Mouse (Mus musculus) cerebellum, postnatal 10 days (tissue): ENCODE results near the gene Cacna1g.

Experiments
- DNase-seq, 2 experiments: peaks; one replicate each; pipeline ENCODE4 v3.0.0; 2021; ENCODE audit warnings: mixed read lengths in 2 of 2

Cacna1g gene

GRCm38 (mm10) chr11:94444829-94445228 lies 29.2 kb downstream of the Cacna1g start:
- DNase-seq: peak in 1 of 2 experiments; percentile 3

DNA sequence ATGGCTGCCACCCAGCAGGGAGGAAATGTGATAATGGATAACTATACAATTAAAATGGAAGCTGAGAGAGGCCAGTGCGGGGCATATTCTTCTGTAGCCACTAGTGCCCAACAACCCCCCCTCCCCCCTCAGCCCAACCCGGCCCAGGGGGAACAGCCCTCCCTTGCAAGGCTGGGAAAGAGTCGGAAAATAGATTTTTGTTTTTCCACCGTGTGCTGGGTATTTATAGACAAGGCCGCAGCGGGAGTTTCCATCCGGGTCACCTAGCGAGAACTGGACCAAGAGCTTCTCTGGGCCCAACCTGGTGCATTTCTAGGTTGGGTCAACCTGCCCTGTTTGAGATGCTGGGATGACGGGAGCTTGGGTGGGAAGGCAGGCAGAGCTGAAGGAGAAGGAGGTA lies 32.2 kb downstream of the Cacna1g start:
- DNase-seq: peak in 1 of 2 experiments; percentile 8

DNA sequence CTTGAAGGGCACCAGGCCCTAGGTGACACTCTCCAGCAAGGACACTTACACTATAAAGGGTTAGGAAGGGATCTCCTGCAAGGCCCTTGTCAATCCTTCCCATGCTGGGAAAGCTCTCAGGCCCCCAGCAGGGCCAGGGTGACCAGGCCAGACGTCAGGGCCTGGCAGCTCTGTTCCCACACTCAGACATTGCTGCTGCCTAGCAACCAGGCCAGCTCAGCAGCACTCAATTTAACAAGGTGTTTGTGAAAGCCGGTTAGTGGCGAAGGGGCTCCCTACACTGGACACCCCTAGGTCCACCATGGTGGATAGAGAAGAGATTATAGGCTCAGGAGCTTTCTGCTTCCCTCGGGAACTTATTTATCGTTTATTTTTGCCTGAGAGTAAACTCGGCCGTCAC lies 32.9 kb downstream of the Cacna1g start:
- DNase-seq: peak in 1 of 2 experiments; percentile 44

GRCm38 (mm10) chr11:94440421-94440820 lies 33.6 kb downstream of the Cacna1g start:
- DNase-seq: no peak

- DNase-seq: peak; percentile 55 to 60
Observed at GRCm38 (mm10) chr11:94429011-94429651, 44.9 kb downstream of the Cacna1g start.

- DNase-seq: peak; percentile 85 to 90
Observed at GRCm38 (mm10) chr11:94428091-94428835, 45.7 kb downstream of the Cacna1g start.

- DNase-seq: peak in 1 of 2 experiments; percentile 13
Observed at GRCm38 (mm10) chr11:94425656-94426055, 48.3 kb downstream of the Cacna1g start.

- DNase-seq: peak in 1 of 2 experiments; percentile 12
Observed at GRCm38 (mm10) chr11:94425215-94425614, 48.8 kb downstream of the Cacna1g start.

DNA sequence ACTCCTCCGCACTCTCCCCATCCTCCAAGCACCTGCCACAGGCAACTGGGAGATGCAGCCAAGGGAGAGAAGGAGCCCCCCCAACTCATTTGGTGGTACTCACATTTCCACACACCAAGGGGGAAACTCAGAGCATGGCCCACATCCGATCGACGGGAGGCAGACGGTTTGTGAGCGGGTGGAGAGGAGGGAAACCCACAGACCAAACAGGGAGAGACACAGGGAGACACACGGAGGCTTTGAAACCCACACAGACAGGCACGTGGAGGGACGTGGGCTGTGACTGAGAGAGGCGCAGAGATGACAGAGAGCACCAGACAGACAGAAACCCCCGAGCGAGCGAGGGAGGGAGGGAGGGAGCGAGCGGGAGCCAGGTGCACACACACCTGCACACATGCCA lies 49.6 kb downstream of the Cacna1g start:
- DNase-seq: no peak

GRCm38 (mm10) chr11:94423855-94424254 lies 50.1 kb downstream of the Cacna1g start:
- peak; percentile 87 to 88 for DNase-seq

DNA sequence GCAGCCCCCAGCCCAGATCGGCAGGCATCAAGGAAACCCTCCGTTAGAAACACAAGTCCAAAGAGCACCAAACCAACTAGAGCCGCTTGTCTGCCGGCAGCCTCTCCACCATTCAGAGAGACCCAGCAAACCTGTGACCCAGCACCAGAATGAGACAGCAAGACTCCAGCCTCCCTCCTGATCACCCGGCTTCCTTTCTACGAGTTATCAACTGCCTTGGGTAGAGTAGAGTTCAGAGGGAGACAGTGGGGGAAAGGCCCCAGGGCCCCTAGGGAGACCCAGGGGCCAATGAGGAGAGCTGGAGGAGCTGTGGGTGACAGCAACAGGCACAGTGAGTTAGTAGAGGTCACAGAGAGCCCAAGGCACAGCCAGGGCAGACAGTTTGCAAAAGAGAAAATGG lies 53.0 kb downstream of the Cacna1g start:
- DNase-seq: no peak

GRCm38 (mm10) chr11:94420325-94420724 lies 53.7 kb downstream of the Cacna1g start:
- peak; percentile 69 to 71 for DNase-seq

GRCm38 (mm10) chr11:94419004-94419727 lies 54.8 kb downstream of the Cacna1g start:
- peak in 1 of 2 experiments; percentile 41 for DNase-seq

DNA sequence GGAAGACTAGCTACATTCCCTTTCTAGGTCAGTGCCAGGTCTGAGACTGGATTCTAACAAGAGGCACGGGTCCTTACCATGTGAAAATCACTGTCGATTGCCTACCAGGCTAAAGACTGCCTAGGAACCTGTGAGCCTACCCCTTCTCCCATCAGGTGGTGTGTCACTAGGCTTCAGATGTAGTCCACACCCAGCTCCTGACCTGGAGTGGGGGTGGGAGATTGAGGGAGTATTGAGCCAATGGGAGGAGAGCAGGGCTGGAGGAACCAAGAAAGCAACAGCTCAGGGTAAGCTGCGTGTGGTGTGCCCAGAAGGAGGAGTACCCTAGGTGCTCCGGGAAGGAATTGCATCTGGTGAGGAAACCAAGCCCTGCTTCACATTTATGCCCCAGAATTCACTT lies 60.0 kb downstream of the Cacna1g start:
- DNase-seq: peak in 1 of 2 experiments; percentile 9

- DNase-seq: peak; percentile 92 to 94
Observed at GRCm38 (mm10) chr11:94413516-94413915, 60.5 kb downstream of the Cacna1g start.

- DNase-seq: peak in 1 of 2 experiments; percentile 40
Observed at GRCm38 (mm10) chr11:94412998-94413469, 61.0 kb downstream of the Cacna1g start.

DNA sequence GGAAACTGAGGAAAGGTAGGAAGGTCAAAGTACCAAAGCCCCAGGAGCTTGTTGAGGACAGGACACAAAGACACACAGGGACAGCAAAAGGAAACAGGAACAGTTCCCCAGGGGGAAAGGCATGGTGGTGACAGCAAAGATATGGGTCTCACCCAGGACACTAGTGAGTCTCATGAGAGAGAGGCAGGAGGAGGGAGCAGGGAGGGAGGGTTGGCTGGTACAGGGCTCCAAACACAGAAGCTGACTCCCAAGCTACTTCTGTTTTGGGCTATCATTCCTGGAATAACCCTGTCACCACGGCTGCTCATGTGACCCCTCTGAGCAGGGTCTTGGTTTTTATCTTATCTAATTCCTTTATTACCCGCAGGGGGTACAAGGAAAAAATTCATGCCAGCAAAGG lies 61.4 kb downstream of the Cacna1g start:
- peak in 1 of 2 experiments; percentile 23 for DNase-seq

DNA sequence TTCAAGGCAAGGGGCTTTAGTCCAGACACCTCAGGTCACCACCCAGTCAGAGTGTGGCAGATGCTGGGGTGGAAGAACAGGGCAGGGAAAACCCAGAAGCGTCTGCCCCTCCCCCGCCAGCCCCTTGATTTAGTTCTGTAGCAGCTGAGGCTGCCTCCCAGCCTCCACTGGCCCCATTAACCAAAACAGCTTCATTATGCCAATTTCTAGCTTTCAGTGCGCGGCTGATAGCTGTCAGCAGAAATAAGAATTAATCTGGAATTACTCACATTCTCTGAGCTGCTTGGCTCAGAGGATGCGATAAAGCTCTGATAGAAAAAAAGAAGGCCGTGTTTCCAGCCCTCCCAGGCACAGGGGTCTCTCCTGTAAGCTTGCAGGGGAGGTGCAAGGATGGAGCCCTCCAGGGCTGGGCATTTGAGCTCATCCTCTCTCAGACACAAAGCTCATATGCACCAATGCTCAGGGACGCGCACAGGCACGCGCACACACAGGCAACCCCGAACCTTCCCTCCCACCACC lies 66.1 kb downstream of the Cacna1g start:
- DNase-seq: peak; percentile 79 to 81

- DNase-seq: no peak
Observed at GRCm38 (mm10) chr11:94405348-94405747, 68.7 kb downstream of the Cacna1g start.

DNA sequence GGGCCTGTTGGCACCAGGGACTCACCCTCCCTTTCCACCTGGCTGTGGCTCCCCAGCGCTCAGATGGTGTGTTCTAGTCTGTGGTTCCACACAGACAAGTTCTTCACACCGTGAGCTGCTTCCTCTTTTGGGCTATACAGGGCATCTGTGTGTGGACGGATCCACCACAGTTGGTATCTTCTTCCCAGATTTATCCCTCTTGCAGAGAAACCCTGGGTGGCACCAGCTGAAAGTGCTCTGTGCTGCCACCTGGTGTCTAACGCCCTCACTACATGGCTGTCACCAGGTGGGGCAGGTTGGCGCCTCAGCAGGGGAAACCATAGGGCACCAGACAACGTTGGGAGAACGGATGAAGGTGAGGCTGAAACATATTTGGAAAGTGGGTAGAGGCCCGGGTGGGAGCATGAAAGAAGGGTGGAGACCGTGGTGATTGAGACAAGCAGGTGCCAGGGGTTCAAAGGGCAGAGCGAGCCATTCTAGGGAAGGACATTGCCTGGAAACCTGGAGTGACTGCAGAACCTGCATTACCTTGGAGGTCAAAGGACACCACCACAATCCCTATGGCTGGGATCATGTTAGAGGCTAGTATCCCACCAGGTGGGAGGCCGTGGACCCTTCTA lies 69.2 kb downstream of the Cacna1g start:
- peak; percentile 92 to 95 for DNase-seq

GRCm38 (mm10) chr11:94404178-94404577 lies 69.8 kb downstream of the Cacna1g start:
- peak; percentile 41 to 44 for DNase-seq

DNA sequence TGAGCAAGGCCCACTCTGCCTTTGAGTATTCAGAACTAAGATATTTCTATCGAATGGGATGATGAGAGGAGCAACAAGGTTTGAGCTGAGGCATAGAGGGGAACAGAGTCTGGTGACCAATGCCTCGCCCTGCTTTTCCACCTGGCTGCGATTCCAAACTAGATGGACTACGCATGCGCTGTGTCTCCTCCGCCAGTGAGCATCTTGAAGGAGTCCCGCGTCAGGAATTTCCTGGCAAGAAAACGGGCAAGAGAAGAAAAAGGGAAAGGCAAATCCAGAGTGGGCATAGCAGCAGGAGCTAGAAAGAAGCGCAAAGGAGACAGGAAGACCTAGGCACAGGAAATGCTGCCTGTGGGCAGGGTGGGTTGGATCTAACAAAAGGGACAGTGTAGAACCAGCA lies 70.2 kb downstream of the Cacna1g start:
- peak in 1 of 2 experiments; percentile 45 for DNase-seq

- no peak for DNase-seq
Observed at GRCm38 (mm10) chr11:94402731-94403130, 71.3 kb downstream of the Cacna1g start.
